Mouse (Mus musculus) spleen, adult 12 weeks (tissue): ENCODE results near the gene Camsap1.
A peak's percentile ranks its signal among the peaks of the same experiment; 100 is the strongest.

Source experiments
- DNase-seq: peaks from one replicate; pipeline ENCODE4 v3.0.0; 2022; ENCODE audit warnings: low spot score

Camsap1 gene

GRCm38 (mm10) chr2:25983159-25983907, at the start of gene Camsap1:
TSS of gene Camsap1 (minus strand) at chr2:25983282.
- DNase-seq, result peak; percentile 99

- DNase-seq, result no peak
Measured at GRCm38 (mm10) chr2:26030288-26030687, 47.2 kb upstream of the Camsap1 start.

- no peak for DNase-seq
Measured at GRCm38 (mm10) chr2:26024138-26025075, 41.3 kb upstream of the Camsap1 start.

GRCm38 (mm10) chr2:26022626-26023025, 39.5 kb upstream of the Camsap1 start:
- no peak for DNase-seq

- no peak for DNase-seq
Measured at GRCm38 (mm10) chr2:26022258-26022565, 39.1 kb upstream of the Camsap1 start.

- DNase-seq, result peak; percentile 84
Measured at GRCm38 (mm10) chr2:26021561-26022257, 38.6 kb upstream of the Camsap1 start, which contains the start of gene Ubac1. TSS of gene Ubac1 (minus strand) at chr2:26021747.

- no peak for DNase-seq
Measured at GRCm38 (mm10) chr2:26020714-26021560, 37.9 kb upstream of the Camsap1 start.

- DNase-seq, result no peak
Measured at GRCm38 (mm10) chr2:26019923-26020322, 36.8 kb upstream of the Camsap1 start.

- DNase-seq, result no peak
Measured at GRCm38 (mm10) chr2:26017326-26017725, 34.2 kb upstream of the Camsap1 start.

GRCm38 (mm10) chr2:26013674-26014073, 30.6 kb upstream of the Camsap1 start:
- peak; percentile 70 for DNase-seq

- DNase-seq, result no peak
Measured at GRCm38 (mm10) chr2:26011420-26011819, 28.3 kb upstream of the Camsap1 start.

GRCm38 (mm10) chr2:26002001-26002400, 18.9 kb upstream of the Camsap1 start:
- no peak for DNase-seq

- DNase-seq, result no peak
Measured at GRCm38 (mm10) chr2:26001136-26001535, 18.1 kb upstream of the Camsap1 start.

- no peak for DNase-seq
Measured at GRCm38 (mm10) chr2:25997716-25998115, 14.6 kb upstream of the Camsap1 start.

- no peak for DNase-seq
Measured at GRCm38 (mm10) chr2:25994791-25995190, 11.7 kb upstream of the Camsap1 start.

- no peak for DNase-seq
Measured at GRCm38 (mm10) chr2:25992285-25992684, 9.2 kb upstream of the Camsap1 start.

GRCm38 (mm10) chr2:25989651-25990050, 6.6 kb upstream of the Camsap1 start:
- DNase-seq, result no peak

GRCm38 (mm10) chr2:25987817-25988216, 4.7 kb upstream of the Camsap1 start:
- no peak for DNase-seq

- DNase-seq, result no peak
Measured at GRCm38 (mm10) chr2:25986601-25987000, 3.5 kb upstream of the Camsap1 start.

GRCm38 (mm10) chr2:25982426-25983091, 523 bp downstream of the Camsap1 start:
- DNase-seq, result no peak

GRCm38 (mm10) chr2:25982052-25982425, 1.0 kb downstream of the Camsap1 start:
- DNase-seq, result peak; percentile 39
